Mouse (Mus musculus) hindbrain, embryonic 16.5 days (tissue): Measurements from ENCODE around the gene Gabra1. TPM values are rescaled to one million over a fixed set of nuclear protein-coding genes. Genes with fewer than 3 reads are reported as not detected.
A peak's percentile ranks its signal among the peaks of the same experiment; 100 is the strongest.

Source experiments
- ATAC-seq: fragments of 200-750 bp; cut with Nextera tagmentation; 2 replicates; pipeline ENCODE4 v1.8.0; 2017; ENCODE audit warnings: moderate TSS enrichment, moderate library complexity
- H3K27ac ChIP-seq: fragments of 300-500 bp; sonication (generic); 2 replicates; pipeline ENCODE4 v1.5.1; 2014; ENCODE audit warnings: low read depth, mild to moderate bottlenecking, control low read depth, low read length, moderate library complexity
- H3K27me3 ChIP-seq: fragments of 300-500 bp; sonication (generic); replicated peaks from 2 replicates; pipeline ENCODE4 v1.6.1; 2014; ENCODE audit warnings: low read length; ENCODE audit not compliant: control insufficient read depth, insufficient read depth
- H3K36me3 ChIP-seq: fragments of 300-500 bp; sonication (generic); 2 replicates; pipeline ENCODE4 v1.6.1; 2014; ENCODE audit warnings: mild to moderate bottlenecking, low read length, moderate library complexity, mixed read lengths; ENCODE audit not compliant: control insufficient read depth, insufficient read depth
- H3K4me1 ChIP-seq: fragments of 300-500 bp; sonication (generic); 2 replicates; pipeline ENCODE4 v1.6.1; 2014; ENCODE audit warnings: low read depth, low read length; ENCODE audit not compliant: control insufficient read depth, insufficient read depth
- H3K4me2 ChIP-seq: fragments of 300-500 bp; sonication (generic); 2 replicates; pipeline ENCODE4 v1.6.1; 2014; ENCODE audit warnings: mild to moderate bottlenecking, low read length, control low read depth, moderate library complexity
- H3K4me3 ChIP-seq: fragments of 300-500 bp; sonication (generic); 2 replicates; pipeline ENCODE4 v1.5.1; 2014; ENCODE audit warnings: mild to moderate bottlenecking, low read length, control low read depth, moderate library complexity
- H3K9ac ChIP-seq: fragments of 300-500 bp; sonication (generic); 2 replicates; pipeline ENCODE4 v1.6.1; 2014; ENCODE audit warnings: low read depth, mild to moderate bottlenecking, control low read depth, low read length, moderate library complexity
- H3K9me3 ChIP-seq: fragments of 300-500 bp; sonication (generic); 2 replicates; pipeline ENCODE4 v1.6.1; 2014; ENCODE audit warnings: mild to moderate bottlenecking, low read length, moderate library complexity; ENCODE audit not compliant: control insufficient read depth
- WGBS: fragments of 180-500 bp; shearing (Covaris S2); extraction: QIAGEN DNeasy Blood & Tissue Kit; methylation state at CpG from one replicate; pipeline ENCODE4 v1.1.7; 2014; 5-methylcytosine and 5-hydroxymethylcytosine counted together
- polyA plus RNA-seq: library from polyadenylated mRNA; unstranded; fragments of >200 nt; fragmentation: Nextera tagmentation; extraction: Ambion mirVana; gene quantifications from 2 replicates; pipeline ENCODE4 v1.2.1, GENCODE M21; 2015

Gabra1 gene
- polyA plus RNA-seq: 24.2 and 24.8 TPM in 2 replicates

GRCm38 (mm10) chr11:42182825-42183152 lies at the start of gene Gabra1:
TSS of gene Gabra1 (minus strand) at chr11:42182930.
- peak within 1 kb of the TSS; percentile 61 for H3K4me3 ChIP-seq
- no peaks in the 10 kb centered on the region for H3K27me3 ChIP-seq
- peak within 1 kb of the TSS; percentile 76 for H3K4me2 ChIP-seq
- H3K9ac ChIP-seq: peak within 1 kb of the TSS; percentile 77
- peak; percentile 83 for ATAC-seq
- H3K4me1 ChIP-seq: no peaks in the 10 kb centered on the region
- H3K27ac ChIP-seq: peak within 1 kb of the TSS; percentile 86
- H3K9me3 ChIP-seq: no peaks in the 10 kb centered on the region
- no peaks in the 10 kb centered on the region for H3K36me3 ChIP-seq
- WGBS: under 1% methylated on average over 13 of the region's 13 CpGs

- H3K9me3 ChIP-seq: no peaks in the 10 kb centered on the region
- no peaks in the 10 kb centered on the region for H3K27me3 ChIP-seq
- no peaks in the 10 kb centered on the region for H3K4me1 ChIP-seq
- no peaks in the 10 kb centered on the region for H3K36me3 ChIP-seq
- 0% methylated on average over 35 of the region's 35 CpGs for WGBS
- peak overlapping the region; percentile 76 for H3K4me2 ChIP-seq
- H3K27ac ChIP-seq: peak overlapping the region; percentile 86
- H3K4me3 ChIP-seq: peak overlapping the region; percentile 61
- peak overlapping the region; percentile 77 for H3K9ac ChIP-seq
- peak; percentile 93 for ATAC-seq
Observed at GRCm38 (mm10) chr11:42181973-42182824, 531 bp downstream of the Gabra1 start.

GRCm38 (mm10) chr11:42181426-42181825 lies 1.3 kb downstream of the Gabra1 start:
- H3K4me1 ChIP-seq: no peaks in the 10 kb centered on the region
- H3K4me2 ChIP-seq: peak overlapping the region; percentile 76
- WGBS: 18% methylated on average over 5 of the region's 5 CpGs
- peak; percentile 12; the same call in 1 of the 2 replicates for ATAC-seq
- no peaks in the 10 kb centered on the region for H3K9me3 ChIP-seq
- H3K27ac ChIP-seq: peak overlapping the region; percentile 86
- H3K9ac ChIP-seq: peak overlapping the region; percentile 77
- H3K36me3 ChIP-seq: no peaks in the 10 kb centered on the region
- no peaks in the 10 kb centered on the region for H3K27me3 ChIP-seq
- H3K4me3 ChIP-seq: peak overlapping the region; percentile 61

- Histone ChIP-seq H3K36me3 (no peaks in the 10 kb centered on the region), H3K9me3 (no peaks in the 10 kb centered on the region), H3K4me3 (no peak overlapping the region), H3K27me3 (no peaks in the 10 kb centered on the region), H3K9ac (no peak overlapping the region), H3K4me2 (peak overlapping the region; percentile 17), H3K27ac (no peak overlapping the region), H3K4me1 (no peaks in the 10 kb centered on the region)
- no peak for ATAC-seq
- 84% methylated on average over 5 of the region's 5 CpGs for WGBS
Observed at GRCm38 (mm10) chr11:42179535-42179934, 3.2 kb downstream of the Gabra1 start.

GRCm38 (mm10) chr11:42178296-42178695 lies 4.4 kb downstream of the Gabra1 start:
- Histone ChIP-seq H3K4me3 (no peak overlapping the region), H3K9me3 (no peaks in the 10 kb centered on the region), H3K4me2 (peak overlapping the region; percentile 19; the same call in 1 of the 2 replicates), H3K4me1 (no peaks in the 10 kb centered on the region), H3K9ac (no peak overlapping the region), H3K27ac (no peak overlapping the region), H3K36me3 (no peaks in the 10 kb centered on the region), H3K27me3 (no peaks in the 10 kb centered on the region)
- WGBS: 93% methylated on average over 2 of the region's 2 CpGs
- no peak for ATAC-seq

GRCm38 (mm10) chr11:42151396-42151795 lies 31.3 kb downstream of the Gabra1 start:
- Histone ChIP-seq H3K27me3 (no peaks in the 10 kb centered on the region), H3K27ac (no peak overlapping the region), H3K4me3 (no peak overlapping the region), H3K4me2 (no peak overlapping the region), H3K9ac (no peak overlapping the region), H3K9me3 (no peaks in the 10 kb centered on the region), H3K4me1 (no peaks in the 10 kb centered on the region), H3K36me3 (no peaks in the 10 kb centered on the region; the same call in 1 of the 2 replicates)
- 90% methylated on average over 5 of the region's 5 CpGs for WGBS
- ATAC-seq: no peak

- no peaks in the 10 kb centered on the region for H3K4me1 ChIP-seq
- H3K27ac ChIP-seq: no peak overlapping the region
- no peaks in the 10 kb centered on the region for H3K27me3 ChIP-seq
- no peaks in the 10 kb centered on the region for H3K36me3 ChIP-seq
- no peak for ATAC-seq
- no peak overlapping the region for H3K4me2 ChIP-seq
- no peak overlapping the region for H3K9ac ChIP-seq
- H3K4me3 ChIP-seq: no peak overlapping the region
- H3K9me3 ChIP-seq: no peaks in the 10 kb centered on the region
- 98% methylated on average over 1 of the region's 1 CpGs for WGBS
Observed at GRCm38 (mm10) chr11:42116931-42117330, 65.8 kb downstream of the Gabra1 start.

GRCm38 (mm10) chr11:42110051-42110450 lies 72.7 kb downstream of the Gabra1 start:
- H3K9me3 ChIP-seq: no peaks in the 10 kb centered on the region; the same call in 1 of the 2 replicates
- H3K36me3 ChIP-seq: no peaks in the 10 kb centered on the region
- 77% methylated on average over 1 of the region's 1 CpGs for WGBS
- H3K4me3 ChIP-seq: no peak overlapping the region
- no peak overlapping the region for H3K4me2 ChIP-seq
- no peaks in the 10 kb centered on the region for H3K4me1 ChIP-seq
- no peak for ATAC-seq
- no peaks in the 10 kb centered on the region for H3K27me3 ChIP-seq
- H3K9ac ChIP-seq: no peak overlapping the region
- no peak overlapping the region for H3K27ac ChIP-seq

- ATAC-seq: no peak
- no peaks in the 10 kb centered on the region; the same call in 1 of the 2 replicates for H3K9me3 ChIP-seq
Observed at GRCm38 (mm10) chr11:42109627-42110026, 73.1 kb downstream of the Gabra1 start.

More at GRCm38 (mm10) chr11:42109627-42110026, 73.1 kb downstream of the Gabra1 start:
- Histone ChIP-seq H3K4me1 (no peaks in the 10 kb centered on the region), H3K4me2 (no peak overlapping the region), H3K9ac (no peak overlapping the region), H3K27me3 (no peaks in the 10 kb centered on the region), H3K27ac (no peak overlapping the region), H3K4me3 (no peak overlapping the region), H3K36me3 (no peaks in the 10 kb centered on the region)
